Mouse (Mus musculus) stomach, postnatal 0 days (tissue): ENCODE data around the gene Car5b. TPM values are rescaled to one million over a fixed set of nuclear protein-coding genes. Genes with fewer than 3 reads are reported as not detected.

ENCODE experiments used
- ATAC-seq: fragments of 200-750 bp; cut with Nextera tagmentation; 2 replicates; pipeline ENCODE4 v1.8.0; 2017; ENCODE audit not compliant: low FRiP score, low TSS enrichment
- DNase-seq: peaks from one replicate; pipeline ENCODE4 v3.0.0-alpha.2; 2016; ENCODE audit warnings: low spot score
- H3K27ac ChIP-seq: fragments of 300-500 bp; sonication (generic); replicated peaks from 2 replicates; pipeline ENCODE4 v1.5.1; 2014; ENCODE audit warnings: mild to moderate bottlenecking, control low read depth
- H3K27me3 ChIP-seq: fragments of 300-500 bp; sonication (generic); 2 replicates; pipeline ENCODE4 v1.6.1; 2014; ENCODE audit warnings: low read length; ENCODE audit not compliant: control insufficient read depth, insufficient read depth
- H3K36me3 ChIP-seq: fragments of 300-500 bp; sonication (generic); 2 replicates; pipeline ENCODE4 v1.6.1; 2014; ENCODE audit warnings: low read length, mixed read lengths; ENCODE audit not compliant: control insufficient read depth, insufficient read depth
- H3K4me1 ChIP-seq: fragments of 300-500 bp; sonication (generic); replicated peaks from 2 replicates; pipeline ENCODE4 v1.6.1; 2014; ENCODE audit warnings: antibody characterized with exemption; ENCODE audit not compliant: control insufficient read depth, insufficient read depth
- H3K4me2 ChIP-seq: fragments of 300-500 bp; sonication (generic); replicated peaks from 2 replicates; pipeline ENCODE4 v1.6.1; 2014; ENCODE audit warnings: low read depth, mild to moderate bottlenecking, control low read depth, moderate library complexity
- H3K4me3 ChIP-seq: fragments of 300-500 bp; sonication (generic); 2 replicates; pipeline ENCODE4 v1.5.1; 2014; ENCODE audit warnings: low read depth, low read length, control low read depth
- H3K9ac ChIP-seq: fragments of 300-500 bp; sonication (generic); 2 replicates; pipeline ENCODE4 v1.6.1; 2014; ENCODE audit warnings: mild to moderate bottlenecking, low read length, control low read depth, mixed read lengths
- H3K9me3 ChIP-seq: fragments of 300-500 bp; sonication (generic); 2 replicates; pipeline ENCODE4 v1.6.1; 2016; ENCODE audit warnings: low read length; ENCODE audit not compliant: control insufficient read depth
- CTCF ChIP-seq: IDR thresholded peaks from 2 replicates; pipeline ENCODE4 v1.5.1; 2016; ENCODE audit warnings: antibody characterized with exemption, low read depth, mild to moderate bottlenecking, moderate library complexity
- EP300 ChIP-seq: optimal IDR thresholded peaks from 2 replicates; pipeline ENCODE3; 2016; ENCODE audit warnings: antibody characterized with exemption
- WGBS: fragments of 180-500 bp; shearing (Covaris S2); extraction: QIAGEN DNeasy Blood & Tissue Kit; methylation state at CpG from one replicate; pipeline ENCODE4 v1.1.7; 2014; 5-methylcytosine and 5-hydroxymethylcytosine counted together
- polyA plus RNA-seq: library from polyadenylated mRNA; unstranded; fragments of >200 nt; fragmentation: Nextera tagmentation; extraction: Ambion mirVana; gene quantifications from 2 replicates; pipeline ENCODE4 v1.2.1, GENCODE M21; 2015

Gene Car5b
- polyA plus RNA-seq, 1 experiment from 2014 or later = 3.8 TPM

- Histone ChIP-seq H3K27ac (peak overlapping the region; percentile 97), H3K9me3 (no peaks in the 10 kb centered on the region), H3K4me2 (peak overlapping the region; percentile 50), H3K27me3 (no peaks in the 10 kb centered on the region), H3K4me1 (no peaks in the 10 kb centered on the region), H3K4me3 (peak overlapping the region; percentile 63), H3K36me3 (no peaks in the 10 kb centered on the region; the same call in 1 of the 2 replicates), H3K9ac (peak overlapping the region; percentile 78)
- ATAC-seq (peak; percentile 92), DNase-seq (peak; percentile 83)
- TF ChIP-seq EP300 (no peak), CTCF (no peak)
- 15% methylated on average over 36 of the region's 67 CpGs for WGBS
These were observed 69.9 kb downstream of the Car5b start for GRCm38 (mm10) chrX:163957803-163958466.

- WGBS = 23% methylated on average over 12 of the region's 12 CpGs
- Histone ChIP-seq H3K27ac (peak overlapping the region; percentile 97), H3K9ac (peak overlapping the region; percentile 78; the same call in 1 of the 2 replicates), H3K4me2 (peak overlapping the region; percentile 50), H3K9me3 (no peaks in the 10 kb centered on the region), H3K4me3 (peak overlapping the region; percentile 63), H3K36me3 (no peaks in the 10 kb centered on the region; the same call in 1 of the 2 replicates), H3K27me3 (no peaks in the 10 kb centered on the region), H3K4me1 (no peaks in the 10 kb centered on the region)
- TF ChIP-seq EP300 = no peak
- TF ChIP-seq CTCF = no peak
- ATAC-seq (no peak), DNase-seq (no peak)
These were observed 70.4 kb downstream of the Car5b start for GRCm38 (mm10) chrX:163957381-163957780.

- Histone ChIP-seq H3K27me3 (no peaks in the 10 kb centered on the region), H3K4me3 (no peak overlapping the region), H3K4me1 (no peaks in the 10 kb centered on the region), H3K27ac (no peak overlapping the region), H3K9ac (no peak overlapping the region), H3K9me3 (no peaks in the 10 kb centered on the region), H3K36me3 (no peaks in the 10 kb centered on the region; the same call in 1 of the 2 replicates), H3K4me2 (no peak overlapping the region)
- ATAC-seq (no peak), DNase-seq (no peak)
- WGBS = 56% methylated on average over 1 of the region's 1 CpGs
- TF ChIP-seq EP300 (no peak), CTCF (no peak)
These were observed 76.2 kb downstream of the Car5b start for GRCm38 (mm10) chrX:163951618-163952017.

GRCm38 (mm10) chrX:163944381-163944780 is 83.4 kb downstream of the Car5b start:
- DNase-seq (no peak), ATAC-seq (no peak)
- H3K9ac ChIP-seq = no peak overlapping the region
- H3K9me3 ChIP-seq = no peaks in the 10 kb centered on the region
- H3K27ac ChIP-seq = no peak overlapping the region
- no peaks in the 10 kb centered on the region for H3K4me1 ChIP-seq
- 92% methylated on average over 3 of the region's 3 CpGs for WGBS
- H3K36me3 ChIP-seq = no peaks in the 10 kb centered on the region
- TF ChIP-seq CTCF = no peak
- no peak for TF ChIP-seq EP300
- H3K4me3 ChIP-seq = no peak overlapping the region
- no peak overlapping the region for H3K4me2 ChIP-seq
- no peaks in the 10 kb centered on the region for H3K27me3 ChIP-seq

GRCm38 (mm10) chrX:163938587-163938986 is 89.2 kb downstream of the Car5b start:
- H3K9ac ChIP-seq = no peak overlapping the region
- H3K36me3 ChIP-seq = no peaks in the 10 kb centered on the region
- ATAC-seq (no peak), DNase-seq (no peak)
- H3K9me3 ChIP-seq = no peaks in the 10 kb centered on the region
- TF ChIP-seq EP300 (no peak), CTCF (no peak)
- H3K4me1 ChIP-seq = no peaks in the 10 kb centered on the region
- 88% methylated on average over 6 of the region's 6 CpGs for WGBS
- H3K27ac ChIP-seq = no peak overlapping the region
- no peak overlapping the region for H3K4me2 ChIP-seq
- H3K4me3 ChIP-seq = no peak overlapping the region
- H3K27me3 ChIP-seq = no peaks in the 10 kb centered on the region

GRCm38 (mm10) chrX:163934731-163935130 is 93.1 kb downstream of the Car5b start:
- H3K4me2 ChIP-seq = no peak overlapping the region
- no peak for DNase-seq
- no peak for TF ChIP-seq CTCF
- no peak for TF ChIP-seq EP300

More at GRCm38 (mm10) chrX:163934731-163935130, 93.1 kb downstream of the Car5b start:
- H3K4me3 ChIP-seq = no peak overlapping the region
- H3K27me3 ChIP-seq = no peaks in the 10 kb centered on the region
- ATAC-seq = no peak
- WGBS = 82% methylated on average over 8 of the region's 8 CpGs
- H3K4me1 ChIP-seq = no peaks in the 10 kb centered on the region
- no peak overlapping the region for H3K9ac ChIP-seq
- H3K36me3 ChIP-seq = no peaks in the 10 kb centered on the region
- no peaks in the 10 kb centered on the region for H3K9me3 ChIP-seq
- no peak overlapping the region for H3K27ac ChIP-seq
